Mouse (Mus musculus): ENCODE measurements at regions not wholly inside any gene's neighbourhood (a gene's known extent, or its start where the extent isn't known, plus 50 kb on each side); places are given as distances from the start of the nearest gene placed in this dataset.
A peak's percentile ranks its signal among the peaks of the same experiment; 100 is the strongest.
"Not testable (repeated sequence)": the region's sequence is repeated elsewhere in the genome, so short reads cannot be mapped to it uniquely, and the experiment has no call there.

- DNase-seq (ENCODE audit: low spot score in 2 of 2), result no peak
These were observed 505.4 kb downstream of the Sema5a start for GRCm38 (mm10) chr15:32749971-32750370.

- DNase-seq (ENCODE audit: low spot score in 2 of 2), result no peak
These were observed 507.4 kb downstream of the Sema5a start for GRCm38 (mm10) chr15:32751991-32752390.

GRCm38 (mm10) chr15:32760141-32760540, 515.5 kb downstream of the Sema5a start:
- DNase-seq (ENCODE audit: low spot score in 2 of 2), result no peak

- no peak for DNase-seq (ENCODE audit: low spot score in 2 of 2)
These were observed 521.5 kb downstream of the Sema5a start for GRCm38 (mm10) chr15:32766011-32766701.

- DNase-seq (ENCODE audit: low spot score in 2 of 2), result no peak
These were observed 522.3 kb downstream of the Sema5a start for GRCm38 (mm10) chr15:32766746-32767471.

- DNase-seq (ENCODE audit: low spot score in 2 of 2), result not testable (repeated sequence)
These were observed 533.6 kb downstream of the Sema5a start for GRCm38 (mm10) chr15:32778226-32778598.

- DNase-seq (ENCODE audit: low spot score in 2 of 2), result peak; percentile 78 to 79
These were observed 534.1 kb downstream of the Sema5a start for GRCm38 (mm10) chr15:32778599-32779273.

GRCm38 (mm10) chr15:32779274-32779615, 534.6 kb downstream of the Sema5a start:
- not testable (repeated sequence) for DNase-seq (ENCODE audit: low spot score in 2 of 2)

- DNase-seq (ENCODE audit: low spot score in 2 of 2), result not testable (repeated sequence)
These were observed 537.0 kb downstream of the Sema5a start for GRCm38 (mm10) chr15:32781609-32782008.

GRCm38 (mm10) chr15:32799222-32799621, 554.6 kb downstream of the Sema5a start:
- no peak for DNase-seq (ENCODE audit: low spot score in 2 of 2)

GRCm38 (mm10) chr15:32810849-32811632, 566.4 kb downstream of the Sema5a start:
- DNase-seq (ENCODE audit: low spot score in 2 of 2), result no peak

- DNase-seq (ENCODE audit: low spot score in 2 of 2), result no peak
These were observed 595.4 kb downstream of the Sema5a start for GRCm38 (mm10) chr15:32839966-32840365.
